Mouse (Mus musculus) megakaryocyte-erythroid progenitor cell, adult 5-6 weeks (primary cell): ENCODE measurements around the gene Otud7a. TPM values are rescaled to one million over a fixed set of nuclear protein-coding genes. Genes with fewer than 3 reads are reported as not detected.

Experiments used
- ATAC-seq: replicated peaks from 2 replicates; pipeline ENCODE4 v1.8.0; 2016; ENCODE audit warnings: mild to moderate bottlenecking, inconsistent platforms; ENCODE audit not compliant: severe bottlenecking, poor library complexity, low FRiP score, low TSS enrichment
- total RNA-seq, 2 experiments: library from RNA; stranded (forward) in 1 of 2; stranded (reverse) in 1 of 2; fragments of 200-1000, 215-1000 nt in 1 of 2; fragments of >200 nt in 1 of 2; fragmentation: Nextera tagmentation in 1 of 2; gene quantifications; 2 replicates each; pipeline ENCODE4 v1.2.3; 2014 to 2017

Gene Otud7a
- total RNA-seq, 2 experiments from 2014 or later = not detected

GRCm38 (mm10) chr7:63671904-63672303, 227.4 kb downstream of the Otud7a start:
- peak; percentile 67 for ATAC-seq

GRCm38 (mm10) chr7:63676631-63677030, 232.1 kb downstream of the Otud7a start:
- ATAC-seq = no peak

- no peak for ATAC-seq
Measured at GRCm38 (mm10) chr7:63677149-63677548, 232.6 kb downstream of the Otud7a start.

GRCm38 (mm10) chr7:63687056-63687455, 242.5 kb downstream of the Otud7a start:
- no peak for ATAC-seq

GRCm38 (mm10) chr7:63697921-63698320, 253.4 kb downstream of the Otud7a start:
- ATAC-seq = no peak

- no peak for ATAC-seq
Measured at GRCm38 (mm10) chr7:63717903-63718302, 273.4 kb downstream of the Otud7a start.

GRCm38 (mm10) chr7:63719183-63719944, 274.8 kb downstream of the Otud7a start:
- ATAC-seq = no peak

GRCm38 (mm10) chr7:63720682-63721081, 276.1 kb downstream of the Otud7a start:
- ATAC-seq = no peak

GRCm38 (mm10) chr7:63725040-63725729, 280.6 kb downstream of the Otud7a start:
- no peak for ATAC-seq

GRCm38 (mm10) chr7:63729605-63730004, 285.1 kb downstream of the Otud7a start:
- no peak for ATAC-seq

GRCm38 (mm10) chr7:63730012-63730411, 285.5 kb downstream of the Otud7a start:
- no peak for ATAC-seq

GRCm38 (mm10) chr7:63737725-63738124, 293.2 kb downstream of the Otud7a start:
- peak; percentile 63 for ATAC-seq

GRCm38 (mm10) chr7:63738142-63738541, 293.6 kb downstream of the Otud7a start:
- no peak for ATAC-seq

- no peak for ATAC-seq
Measured at GRCm38 (mm10) chr7:63743116-63743515, 298.6 kb downstream of the Otud7a start.

- ATAC-seq = 0 out of 2 replicates have a peak, but pooled peaks have one; percentile 26
Measured at GRCm38 (mm10) chr7:63752081-63752480, 307.5 kb downstream of the Otud7a start.

- ATAC-seq = no peak
Measured at GRCm38 (mm10) chr7:63753274-63753751, 308.8 kb downstream of the Otud7a start.

- ATAC-seq = no peak
Measured at GRCm38 (mm10) chr7:63754573-63755475, 310.3 kb downstream of the Otud7a start.

GRCm38 (mm10) chr7:63755476-63755948, 311.0 kb downstream of the Otud7a start:
- peak; percentile 42 for ATAC-seq

GRCm38 (mm10) chr7:63757136-63757677, 312.7 kb downstream of the Otud7a start:
- no peak for ATAC-seq
